Mouse (Mus musculus) neural tube, embryonic 12.5 days (tissue): ENCODE measurements around the gene Edil3. TPM values are rescaled to one million over a fixed set of nuclear protein-coding genes. Genes with fewer than 3 reads are reported as not detected.

ENCODE experiments used
- ATAC-seq: fragments of 200-750 bp; cut with Nextera tagmentation; 2 replicates; pipeline ENCODE4 v1.8.0; 2017; ENCODE audit warnings: low read depth, mild to moderate bottlenecking, moderate TSS enrichment, moderate library complexity; ENCODE audit not compliant: low FRiP score
- H3K27ac ChIP-seq: fragments of 300-500 bp; sonication (generic); 2 replicates; pipeline ENCODE4 v1.5.1; 2016
- H3K27me3 ChIP-seq: fragments of 300-500 bp; sonication (generic); replicated peaks from 2 replicates; pipeline ENCODE4 v1.6.1; 2016; ENCODE audit warnings: mild to moderate bottlenecking
- H3K36me3 ChIP-seq: fragments of 300-500 bp; sonication (generic); 2 replicates; pipeline ENCODE4 v1.6.1; 2016; ENCODE audit warnings: mild to moderate bottlenecking
- H3K4me1 ChIP-seq: fragments of 300-500 bp; sonication (generic); 2 replicates; pipeline ENCODE4 v1.6.1; 2016
- H3K4me2 ChIP-seq: fragments of 300-500 bp; sonication (generic); replicated peaks from 2 replicates; pipeline ENCODE4 v1.6.1; 2016; ENCODE audit warnings: mild to moderate bottlenecking
- H3K4me3 ChIP-seq: fragments of 300-500 bp; sonication (generic); 2 replicates; pipeline ENCODE4 v1.5.1; 2016
- H3K9ac ChIP-seq: fragments of 300-500 bp; sonication (generic); 2 replicates; pipeline ENCODE4 v1.6.1; 2016; ENCODE audit warnings: mild to moderate bottlenecking
- H3K9me3 ChIP-seq: fragments of 300-500 bp; sonication (generic); 2 replicates; pipeline ENCODE4 v1.6.1; 2016; ENCODE audit warnings: mild to moderate bottlenecking
- WGBS: fragments of 180-500 bp; shearing (Covaris S2); methylation state at CpG from one replicate; pipeline ENCODE4 v1.1.7; 2016; 5-methylcytosine and 5-hydroxymethylcytosine counted together
- polyA plus RNA-seq: library from polyadenylated mRNA; unstranded; fragments of >200 nt; fragmentation: Nextera tagmentation; extraction: Ambion mirVana; gene quantifications from 2 replicates; pipeline ENCODE4 v1.2.1, GENCODE M21; 2016

The Edil3 gene
- polyA plus RNA-seq, 1 experiment from 2014 or later: 61.1 TPM

DNA sequence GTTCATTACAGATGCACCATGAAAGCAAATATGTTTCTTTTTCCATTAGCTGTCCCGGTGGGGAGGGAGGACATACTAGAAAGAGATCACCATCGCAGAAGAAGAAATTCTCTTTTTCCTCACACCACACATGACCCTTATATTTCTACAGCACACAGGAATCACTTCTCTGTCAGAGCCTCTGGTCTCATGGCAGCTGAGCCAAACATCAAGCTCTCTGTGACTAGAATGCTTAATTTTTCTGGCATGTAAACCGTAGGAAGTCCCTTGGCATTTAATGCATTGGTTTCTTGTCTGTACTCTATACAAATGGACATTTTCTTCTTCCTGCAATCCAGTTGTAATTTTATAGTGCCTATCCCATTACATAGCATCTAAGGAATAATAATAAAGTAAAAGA, 330.6 kb downstream of the Edil3 start:
- no peak for ATAC-seq

DNA sequence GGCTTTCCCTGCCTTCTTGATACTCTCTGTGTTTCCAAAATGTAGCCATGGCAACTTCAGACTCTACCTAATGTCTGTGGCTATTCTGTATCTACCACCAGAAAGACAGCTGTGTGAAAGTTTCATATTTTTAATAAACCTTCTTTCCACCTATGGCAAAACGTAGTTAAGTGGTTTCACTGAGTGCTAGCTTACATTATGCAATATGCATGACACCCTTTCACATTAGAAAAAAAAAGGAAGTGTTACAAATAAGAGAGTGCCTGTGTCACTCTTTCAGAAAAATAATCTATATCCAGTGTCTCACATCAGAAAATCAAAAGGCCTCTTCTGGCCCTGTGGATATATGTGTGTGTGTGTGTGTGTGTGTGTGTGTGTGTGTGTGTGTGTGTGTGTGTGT, 346.7 kb downstream of the Edil3 start:
- Histone ChIP-seq H3K4me1 (no peaks in the 10 kb centered on the region), H3K9ac (no peak overlapping the region), H3K27me3 (no peaks in the 10 kb centered on the region), H3K36me3 (no peaks in the 10 kb centered on the region), H3K4me3 (no peak overlapping the region), H3K9me3 (no peaks in the 10 kb centered on the region), H3K27ac (no peak overlapping the region), H3K4me2 (no peak overlapping the region)
- WGBS: 85% methylated on average over 1 of the region's 1 CpGs
- no peak for ATAC-seq

More for the DNA sequence above, 330.6 kb downstream of the Edil3 start:
- 85% methylated on average over 3 of the region's 3 CpGs for WGBS
- no peaks in the 10 kb centered on the region for H3K9me3 ChIP-seq
- H3K9ac ChIP-seq: no peak overlapping the region
- no peak overlapping the region for H3K27ac ChIP-seq
- H3K4me1 ChIP-seq: no peaks in the 10 kb centered on the region
- H3K4me3 ChIP-seq: no peak overlapping the region
- H3K27me3 ChIP-seq: no peaks in the 10 kb centered on the region
- H3K4me2 ChIP-seq: no peak overlapping the region
- no peaks in the 10 kb centered on the region for H3K36me3 ChIP-seq

DNA sequence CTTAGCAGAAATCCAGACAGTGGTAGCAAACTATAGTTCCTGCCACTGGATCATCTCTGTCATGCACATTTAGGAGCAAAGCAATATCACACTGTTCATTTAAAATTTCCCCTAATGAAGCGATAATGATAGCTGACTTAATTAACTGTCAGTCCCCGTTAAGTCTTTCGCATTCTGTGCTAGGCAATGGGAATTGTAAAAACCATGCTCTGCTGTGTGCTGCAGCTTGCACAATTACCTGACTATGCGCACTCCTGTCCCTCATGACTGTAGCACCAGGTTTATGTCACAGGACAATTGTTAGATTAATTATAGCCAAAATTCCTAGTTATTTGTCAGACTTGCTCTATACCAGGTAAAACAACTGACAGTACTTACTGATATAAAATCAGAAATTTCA, 348.8 kb downstream of the Edil3 start:
- ATAC-seq: no peak
- WGBS: 88% methylated on average over 4 of the region's 4 CpGs
- Histone ChIP-seq H3K4me1 (no peaks in the 10 kb centered on the region), H3K9me3 (no peaks in the 10 kb centered on the region), H3K9ac (no peak overlapping the region), H3K36me3 (no peaks in the 10 kb centered on the region), H3K27me3 (no peaks in the 10 kb centered on the region), H3K27ac (no peak overlapping the region), H3K4me2 (no peak overlapping the region), H3K4me3 (no peak overlapping the region)

DNA sequence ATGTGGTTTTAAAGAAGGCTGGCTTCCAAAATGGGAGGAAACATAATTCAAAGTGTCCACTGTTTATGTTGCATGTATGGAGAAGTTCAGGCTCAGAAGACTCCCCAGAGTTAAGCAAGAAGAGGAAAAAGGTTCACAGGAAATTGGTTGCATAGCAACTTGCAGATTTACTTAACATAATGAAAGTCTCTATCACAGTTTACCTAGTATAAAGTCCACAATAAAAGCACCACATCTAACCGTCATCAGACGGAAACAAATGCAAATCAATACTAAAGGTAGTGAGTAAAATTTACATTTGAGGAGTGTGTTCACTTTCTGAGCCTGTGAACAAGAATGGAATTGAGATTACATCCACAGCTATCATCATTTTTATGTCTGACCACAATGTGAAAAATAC, 353.9 kb downstream of the Edil3 start:
- H3K9me3 ChIP-seq: no peaks in the 10 kb centered on the region
- no peak overlapping the region for H3K4me3 ChIP-seq
- no peak overlapping the region for H3K27ac ChIP-seq
- ATAC-seq: no peak
- H3K9ac ChIP-seq: no peak overlapping the region
- H3K4me1 ChIP-seq: no peaks in the 10 kb centered on the region
- WGBS: 83% methylated on average over 2 of the region's 2 CpGs
- no peaks in the 10 kb centered on the region for H3K27me3 ChIP-seq
- no peak overlapping the region for H3K4me2 ChIP-seq
- no peaks in the 10 kb centered on the region for H3K36me3 ChIP-seq

DNA sequence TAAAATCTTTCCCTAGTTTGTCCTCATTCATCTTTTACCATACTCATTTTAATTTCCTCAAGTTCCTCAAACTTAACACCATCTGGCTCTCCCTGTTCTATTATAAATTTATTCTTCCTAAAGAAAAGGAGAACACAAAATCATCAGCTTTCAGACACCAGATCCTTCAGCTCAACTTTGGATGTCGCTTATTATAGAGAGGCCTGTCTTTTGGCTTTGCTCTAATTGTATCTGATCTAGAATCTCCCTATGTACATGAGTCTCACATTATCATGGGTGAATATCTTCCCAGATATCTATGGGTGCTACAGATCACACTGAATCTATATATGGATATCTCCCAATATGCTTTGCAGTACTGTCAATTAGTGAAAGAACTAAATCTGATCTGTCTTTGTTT, 367.8 kb downstream of the Edil3 start:
- Histone ChIP-seq H3K9ac (no peak overlapping the region), H3K4me2 (no peak overlapping the region), H3K36me3 (no peaks in the 10 kb centered on the region), H3K4me3 (no peak overlapping the region), H3K4me1 (no peaks in the 10 kb centered on the region), H3K9me3 (no peaks in the 10 kb centered on the region), H3K27me3 (no peaks in the 10 kb centered on the region), H3K27ac (no peak overlapping the region)
- no peak for ATAC-seq
- WGBS: 95% methylated on average over 1 of the region's 1 CpGs

DNA sequence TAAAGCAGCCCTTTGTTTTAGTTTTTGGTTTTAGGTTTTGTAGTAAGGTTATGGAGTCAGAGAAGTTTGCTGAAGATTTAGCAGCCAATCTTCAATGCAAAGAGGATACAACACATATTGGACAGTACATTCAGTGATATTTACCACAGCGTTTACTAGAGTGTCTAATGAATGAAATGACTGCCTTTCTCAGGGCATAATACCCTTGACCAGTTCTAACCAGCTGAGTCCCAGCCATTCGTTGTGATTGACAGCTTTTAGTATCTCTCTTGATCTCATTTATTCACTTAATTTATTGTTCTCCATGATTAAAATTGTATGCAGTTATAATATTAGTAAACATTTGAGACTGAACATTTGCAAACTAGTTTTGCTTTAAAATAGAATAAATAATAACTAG, 375.7 kb downstream of the Edil3 start:
- H3K27ac ChIP-seq: no peak overlapping the region
- no peaks in the 10 kb centered on the region for H3K27me3 ChIP-seq
- no peak overlapping the region for H3K4me3 ChIP-seq
- H3K9ac ChIP-seq: no peak overlapping the region
- H3K36me3 ChIP-seq: no peaks in the 10 kb centered on the region
- H3K4me2 ChIP-seq: no peak overlapping the region
- H3K4me1 ChIP-seq: no peaks in the 10 kb centered on the region
- WGBS: 55% methylated on average over 2 of the region's 2 CpGs
- no peaks in the 10 kb centered on the region for H3K9me3 ChIP-seq
- 0 out of 2 replicates have a peak, but pooled peaks have one; percentile 58 for ATAC-seq

DNA sequence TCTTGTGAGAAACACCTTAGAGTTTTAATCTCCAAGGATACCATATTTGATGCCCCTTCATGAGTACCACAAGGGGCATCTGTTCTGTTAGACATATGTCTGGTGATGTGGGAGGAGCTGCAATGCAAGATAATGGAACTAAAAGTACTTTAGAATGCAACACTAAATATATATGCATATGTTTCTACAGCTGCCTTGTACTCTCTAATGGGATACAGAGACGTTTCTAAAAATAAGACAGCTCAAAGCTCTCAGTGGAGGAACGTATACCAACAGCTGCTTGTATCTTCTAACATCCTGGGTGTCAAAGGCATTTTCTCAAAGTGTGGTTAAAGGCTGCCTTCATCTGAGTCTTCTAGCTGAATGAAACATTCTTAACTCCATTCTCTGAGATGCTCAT, 378.0 kb downstream of the Edil3 start:
- no peaks in the 10 kb centered on the region for H3K4me1 ChIP-seq
- H3K4me2 ChIP-seq: no peak overlapping the region
- no peaks in the 10 kb centered on the region for H3K9me3 ChIP-seq
- no peak overlapping the region for H3K27ac ChIP-seq
- H3K36me3 ChIP-seq: no peaks in the 10 kb centered on the region
- 67% methylated on average over 2 of the region's 2 CpGs for WGBS
- H3K4me3 ChIP-seq: no peak overlapping the region
- no peaks in the 10 kb centered on the region for H3K27me3 ChIP-seq
- H3K9ac ChIP-seq: no peak overlapping the region
- ATAC-seq: no peak

DNA sequence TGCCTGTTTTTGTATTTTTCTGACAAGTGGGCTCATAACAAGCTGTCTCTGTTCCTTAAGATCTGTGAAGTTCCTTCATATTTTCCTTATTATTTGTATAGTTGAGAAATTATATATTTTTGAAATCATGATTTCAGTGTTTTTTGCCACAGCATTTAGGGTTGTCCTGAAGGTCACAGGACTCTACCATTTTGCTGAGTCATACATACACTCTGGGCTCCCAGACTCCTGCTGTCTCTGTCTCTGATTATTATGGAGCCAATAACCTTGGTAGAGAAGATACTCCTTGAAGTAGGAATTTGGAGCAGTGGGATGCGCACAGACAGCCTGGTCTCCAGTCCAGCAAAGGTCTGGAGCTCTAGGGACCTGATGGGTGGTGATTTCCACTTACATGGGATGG, 416.8 kb downstream of the Edil3 start:
- Histone ChIP-seq H3K4me1 (no peaks in the 10 kb centered on the region), H3K36me3 (no peaks in the 10 kb centered on the region), H3K9ac (no peak overlapping the region), H3K9me3 (no peaks in the 10 kb centered on the region), H3K4me3 (no peak overlapping the region), H3K4me2 (no peak overlapping the region), H3K27me3 (no peaks in the 10 kb centered on the region), H3K27ac (no peak overlapping the region)
- no peak for ATAC-seq
- WGBS: 91% methylated on average over 1 of the region's 1 CpGs

DNA sequence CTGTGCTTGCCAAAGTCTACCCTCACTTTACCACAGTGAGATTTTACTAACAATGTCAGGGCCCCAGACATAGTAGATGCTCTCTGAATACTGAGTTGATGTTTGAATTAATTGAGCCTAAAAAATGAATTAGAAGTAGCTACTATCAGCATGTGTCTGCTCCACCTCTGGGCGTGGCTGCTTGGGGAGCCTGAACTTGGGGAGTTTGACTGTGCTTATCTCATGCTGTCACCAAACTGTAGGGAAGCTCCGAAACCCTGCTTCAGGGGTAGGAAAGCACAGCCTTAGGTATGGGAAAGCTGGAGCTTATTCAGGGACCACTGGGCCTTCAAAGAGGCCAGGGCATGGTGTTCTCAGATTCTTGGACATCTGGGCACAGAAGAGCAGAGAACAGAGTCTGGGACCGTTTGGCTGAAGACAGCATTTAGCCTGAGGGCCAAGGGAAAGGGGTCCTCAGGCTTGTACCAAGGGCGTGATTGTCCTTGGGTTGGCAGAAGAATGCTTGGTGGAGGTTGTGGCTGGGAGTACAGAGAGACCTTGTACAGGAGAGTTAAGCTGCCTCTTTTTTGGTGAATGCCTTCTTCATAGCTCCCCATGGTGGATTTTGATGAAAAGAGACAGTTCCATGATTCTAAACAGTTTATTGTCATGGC, 432.8 kb downstream of the Edil3 start:
- no peak overlapping the region for H3K27ac ChIP-seq
- no peak overlapping the region for H3K9ac ChIP-seq
- no peaks in the 10 kb centered on the region for H3K4me1 ChIP-seq

DNA sequence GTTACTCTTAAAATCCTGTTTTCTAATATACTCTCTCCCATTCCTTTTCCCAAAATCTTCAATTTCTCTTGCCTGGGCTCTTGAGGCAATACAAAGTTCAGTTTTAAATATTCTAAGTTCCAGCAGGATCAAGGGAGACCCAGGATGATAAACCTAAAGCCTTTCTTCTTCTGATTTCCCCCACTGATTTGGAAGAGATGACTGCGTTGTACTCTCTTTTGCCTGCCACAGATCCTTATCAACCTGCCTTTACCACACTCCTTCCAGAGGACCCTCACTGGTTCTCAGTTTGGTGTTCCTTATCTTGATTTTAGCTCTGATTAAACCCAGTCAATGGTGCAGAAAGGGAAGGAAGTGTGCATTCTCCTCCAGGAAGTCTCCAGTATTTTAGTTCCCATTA, 435.6 kb downstream of the Edil3 start:
- Histone ChIP-seq H3K9ac (no peak overlapping the region), H3K36me3 (no peaks in the 10 kb centered on the region), H3K27me3 (no peaks in the 10 kb centered on the region), H3K4me2 (no peak overlapping the region), H3K27ac (no peak overlapping the region), H3K4me1 (no peaks in the 10 kb centered on the region), H3K4me3 (no peak overlapping the region), H3K9me3 (no peaks in the 10 kb centered on the region)
- no peak for ATAC-seq
- WGBS: 96% methylated on average over 1 of the region's 1 CpGs

More for the DNA sequence above, 432.8 kb downstream of the Edil3 start:
- Histone ChIP-seq H3K27me3 (no peaks in the 10 kb centered on the region), H3K36me3 (no peaks in the 10 kb centered on the region), H3K4me2 (no peak overlapping the region), H3K4me3 (no peak overlapping the region), H3K9me3 (no peaks in the 10 kb centered on the region)
- WGBS: 80% methylated on average over 4 of the region's 4 CpGs
- ATAC-seq: no peak

DNA sequence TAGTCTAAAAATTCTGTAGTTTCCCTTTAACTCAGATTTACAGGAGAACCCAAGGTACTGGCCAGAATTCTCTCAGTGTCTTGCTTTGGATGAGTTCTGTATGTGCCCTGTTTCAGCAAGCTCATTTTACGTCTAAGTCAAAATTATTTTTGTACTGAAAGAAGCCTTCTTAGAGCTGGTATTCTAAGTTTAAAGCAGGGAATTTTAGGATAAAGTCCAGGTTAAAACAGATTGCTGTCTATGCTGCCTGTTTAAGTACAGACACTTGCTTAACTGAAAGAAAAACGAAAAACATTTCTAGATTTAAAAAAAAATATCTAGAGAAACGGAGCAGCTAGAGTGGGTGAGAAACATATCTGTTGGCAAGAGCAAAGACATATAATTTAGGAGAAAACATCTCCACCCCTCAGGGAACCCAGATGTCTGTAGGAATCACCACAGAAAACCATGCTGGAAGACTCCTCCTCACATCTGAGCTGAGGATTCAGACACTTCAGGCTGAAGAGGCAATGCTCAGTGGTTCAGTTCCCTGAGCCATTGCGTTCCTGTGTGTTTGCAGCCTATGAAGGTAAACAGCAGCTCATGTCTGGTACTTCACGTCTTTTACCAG, 465.5 kb downstream of the Edil3 start:
- no peaks in the 10 kb centered on the region for H3K9me3 ChIP-seq
- WGBS: 78% methylated on average over 5 of the region's 5 CpGs

DNA sequence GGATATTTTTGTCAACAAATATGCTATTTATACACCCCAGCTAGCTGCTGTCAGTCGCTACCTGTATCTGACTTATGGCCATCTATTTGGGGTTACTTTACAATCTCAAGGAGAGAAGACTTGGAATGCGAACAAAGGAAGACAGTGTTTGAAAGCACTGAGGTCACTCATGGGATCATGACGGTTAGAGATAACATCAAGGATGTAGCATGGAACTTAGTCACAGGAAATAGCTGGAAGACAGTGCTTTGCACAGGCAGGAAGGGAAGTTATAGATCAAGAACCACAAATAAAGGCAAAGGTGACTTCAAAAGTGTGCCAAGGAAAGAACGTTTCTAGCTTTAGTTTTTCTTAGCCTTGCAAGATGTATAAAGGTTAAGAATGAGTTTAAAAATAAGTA, 466.9 kb downstream of the Edil3 start:
- no peaks in the 10 kb centered on the region for H3K36me3 ChIP-seq
- 83% methylated on average over 4 of the region's 4 CpGs for WGBS

More for the DNA sequence above, 465.5 kb downstream of the Edil3 start:
- ATAC-seq: no peak
- H3K4me3 ChIP-seq: no peak overlapping the region
- H3K27me3 ChIP-seq: no peaks in the 10 kb centered on the region
- no peak overlapping the region for H3K27ac ChIP-seq
- H3K4me1 ChIP-seq: no peaks in the 10 kb centered on the region
- no peaks in the 10 kb centered on the region for H3K36me3 ChIP-seq
- no peak overlapping the region for H3K9ac ChIP-seq
- no peak overlapping the region for H3K4me2 ChIP-seq

DNA sequence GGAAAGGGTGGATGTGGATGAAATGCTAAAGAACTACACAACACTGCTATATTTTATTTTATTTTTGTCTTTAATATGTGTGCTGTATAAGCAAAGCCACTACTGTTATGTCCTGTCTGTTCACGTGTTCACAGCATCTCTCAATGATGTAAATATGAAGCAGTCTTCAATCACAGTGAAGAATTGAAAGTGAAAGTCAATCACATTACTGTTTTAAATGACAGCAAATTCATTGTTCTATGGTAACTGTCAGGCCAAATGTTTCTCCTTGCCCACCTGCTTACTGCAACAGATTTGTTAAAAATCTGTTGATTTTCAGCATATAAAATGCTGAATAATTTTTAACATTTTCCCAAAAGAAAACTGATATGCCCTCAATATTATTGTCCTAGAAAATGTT, 499.9 kb downstream of the Edil3 start:
- ATAC-seq: no peak
- Histone ChIP-seq H3K9me3 (no peaks in the 10 kb centered on the region), H3K36me3 (no peaks in the 10 kb centered on the region), H3K4me2 (no peak overlapping the region), H3K4me1 (no peaks in the 10 kb centered on the region), H3K9ac (no peak overlapping the region), H3K27ac (no peak overlapping the region), H3K4me3 (no peak overlapping the region), H3K27me3 (no peaks in the 10 kb centered on the region)
- 71% methylated on average over 1 of the region's 1 CpGs for WGBS

More for the DNA sequence above, 466.9 kb downstream of the Edil3 start:
- Histone ChIP-seq H3K27ac (no peak overlapping the region), H3K27me3 (no peaks in the 10 kb centered on the region), H3K4me3 (no peak overlapping the region), H3K9ac (no peak overlapping the region), H3K9me3 (no peaks in the 10 kb centered on the region), H3K4me2 (no peak overlapping the region), H3K4me1 (no peaks in the 10 kb centered on the region)
- no peak for ATAC-seq
